ENCODE assay signal across 25 mouse cellular contexts in genomic region chr19:55560088-55560682, GRCm38 (mm10).
DNase-seq lines count a peak whose midpoint lies in the region; ATAC-seq lines count a peak whose summit lies in the region.
"Had no signal": no experiment of that assay in that cellular context is flagged by ENCODE, and none has a peak within 500 bp of the region (broad histone marks: within the 10 kb centered on the region; RNA-seq: fewer than 3 reads in every experiment).

No protein-coding gene starts in this region.

- no peak overlapping the region for H3K9ac ChIP-seq in limb, embryonic 15.5 days
- H3K9ac ChIP-seq: hindbrain, embryonic 14.5 days; liver, embryonic 12.5 days; lung, embryonic 15.5 days; neural tube, embryonic 15.5 days had no signal

- peaks cover 38% of the 10 kb centered on the region for H3K4me1 ChIP-seq in limb, embryonic 15.5 days

- H3K36me3 ChIP-seq in limb, embryonic 15.5 days: no peaks in the 10 kb centered on the region
- H3K36me3 ChIP-seq: forebrain, embryonic 10.5 days; liver, embryonic 12.5 days; lung, embryonic 15.5 days; neural tube, embryonic 15.5 days had no signal

- H3K4me3 ChIP-seq in limb, embryonic 15.5 days: no peak overlapping the region
- H3K4me3 ChIP-seq: forebrain, embryonic 10.5 days; liver, embryonic 12.5 days; lung, embryonic 15.5 days; neural tube, embryonic 15.5 days had no signal

- H3K27ac ChIP-seq in limb, embryonic 15.5 days: peak overlapping the region; percentile 47; the same call in 1 of the 2 replicates
- H3K27ac ChIP-seq: forebrain, embryonic 10.5 days; hindbrain, embryonic 14.5 days; liver, embryonic 12.5 days; lung, embryonic 15.5 days; neural tube, embryonic 15.5 days had no signal

- DNase-seq in gastrocnemius, adult 18-20 months (ENCODE audit: low spot score): peak; percentile 55
- no peak for DNase-seq in gastrocnemius, postnatal 36 days
- DNase-seq in heart, adult 8-10 months (ENCODE audit: low spot score): peak; percentile 65
- DNase-seq in heart, postnatal 4 days: no peak
- DNase-seq in lung, postnatal 14 days: peak; percentile 13
- no peak for DNase-seq in lung, postnatal 4 days
- no peak for DNase-seq in left cerebral cortex, adult 11 months (ENCODE audit: low spot score)
- DNase-seq: adrenal gland, postnatal 25 days; cerebellum, adult 9-10 months; kidney, adult 18-20 months; kidney, postnatal 10 days; left cerebral cortex, postnatal 4 days; right cerebral cortex, postnatal 14 days had no signal

- intact Hi-C loops in gastrocnemius, postnatal 36 days (cut with DNase I): no loop called here

- no peak overlapping the region for H3K4me2 ChIP-seq in limb, embryonic 15.5 days
- H3K4me2 ChIP-seq: hindbrain, embryonic 14.5 days; liver, embryonic 12.5 days; lung, embryonic 15.5 days; midbrain, embryonic 11.5 days; neural tube, embryonic 15.5 days had no signal

- WGBS in limb, embryonic 15.5 days: 44% methylated on average over 11 of the region's 11 CpGs

- H3K27me3 ChIP-seq in limb, embryonic 15.5 days: no peaks in the 10 kb centered on the region
- H3K27me3 ChIP-seq: CH12.LX; liver, embryonic 12.5 days; lung, embryonic 15.5 days had no signal

- peak; percentile 71; the same call in 1 of the 2 replicates for ATAC-seq in limb, embryonic 15.5 days (ENCODE audit: insufficient number of reproducible peaks, low FRiP score, low TSS enrichment, low read depth)
- ATAC-seq: activated CD4-positive, CD25-positive, alpha-beta regulatory T cell, adult 4 months; forebrain, embryonic 16.5 days; inflammation-experienced regulatory T-cells, adult 6 months; liver, embryonic 12.5 days had no signal

- no peaks in the 10 kb centered on the region for H3K9me3 ChIP-seq in limb, embryonic 15.5 days
- H3K9me3 ChIP-seq: forebrain, embryonic 10.5 days; G1E; liver, embryonic 12.5 days; lung, embryonic 15.5 days; neural tube, embryonic 15.5 days had no signal

Comparison
In these comparisons a context has a peak if more than half of its experiments do, and no peak if none do; other contexts are left out.
1. DNase-seq: peak in gastrocnemius, adult 18-20 months (single experiment), heart, adult 8-10 months (single experiment) and lung, postnatal 14 days (single experiment); none in gastrocnemius, postnatal 36 days (0 of 2), heart, postnatal 4 days (single experiment), lung, postnatal 4 days (0 of 2) and left cerebral cortex, adult 11 months (single experiment).